Mouse (Mus musculus) liver, adult 2 months (tissue): ENCODE data around the gene Kif3a.

Source experiments
- CTCF ChIP-seq: fragments of 200-500 bp; IDR thresholded peaks from 2 replicates; pipeline ENCODE4 v1.5.1; 2011; ENCODE audit warnings: low read depth, low read length, control low read depth
- POLR2A ChIP-seq: fragments of 200-500 bp; IDR thresholded peaks from 2 replicates; pipeline ENCODE4 v1.6.1; 2011; ENCODE audit warnings: low read length, control low read depth; ENCODE audit not compliant: insufficient read depth; ENCODE audit errors: extremely low read depth

DNA sequence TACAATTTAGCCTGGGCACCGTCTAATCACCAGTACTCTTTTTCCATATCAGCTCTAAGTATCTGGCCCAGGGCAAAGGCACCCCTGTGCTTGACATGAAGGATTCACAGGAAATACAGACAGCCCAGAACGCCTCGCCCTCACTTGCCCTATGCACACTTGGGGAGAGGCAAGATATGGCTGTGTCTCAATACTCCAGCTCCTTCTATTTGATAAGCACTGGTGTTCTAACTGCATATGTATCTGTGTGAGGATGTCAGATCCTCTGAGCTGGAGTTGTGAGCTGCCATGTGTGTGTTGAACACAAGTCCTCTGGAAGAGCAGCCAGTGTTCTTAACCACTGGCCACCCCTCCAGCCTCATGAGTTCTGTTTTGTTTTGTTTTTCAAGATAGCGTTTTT lies 84.3 kb downstream of the Kif3a start:
- TF ChIP-seq CTCF, result no peak
- no peak for TF ChIP-seq POLR2A
